Mouse (Mus musculus) cortical plate, adult 2 months (tissue): ENCODE data around the gene Obscn.

Experiments used
- CTCF ChIP-seq: fragments of 200-500 bp; IDR thresholded peaks from 2 replicates; pipeline ENCODE4 v1.5.1; 2011; ENCODE audit warnings: mild to moderate bottlenecking, control low read depth, low read length; ENCODE audit not compliant: insufficient read depth; ENCODE audit errors: extremely low read depth
- POLR2A ChIP-seq: fragments of 200-500 bp; IDR thresholded peaks from 2 replicates; pipeline ENCODE4 v1.6.1; 2011; ENCODE audit warnings: mild to moderate bottlenecking, low read length, control low read depth; ENCODE audit not compliant: insufficient read depth; ENCODE audit errors: extremely low read depth

GRCm38 (mm10) chr11:59176475-59176874, 40.3 kb upstream of the Obscn start:
- TF ChIP-seq CTCF: no peak
- TF ChIP-seq POLR2A: no peak
